Mouse (Mus musculus): ENCODE results near the gene Olfr1034. TPM values are rescaled to one million over a fixed set of nuclear protein-coding genes. Genes with fewer than 3 reads are reported as not detected.
"Not testable (repeated sequence)": the region's sequence is repeated elsewhere in the genome, so short reads cannot be mapped to it uniquely, and the experiment has no call there.

The Olfr1034 gene
- polyA plus RNA-seq (2015; fragmentation: Nextera tagmentation; extraction: Ambion mirVana) = not detected in 2 replicates

GRCm38 (mm10) chr2:86045561-86045960 is at the start of gene Olfr1034:
Gene Olfr1034, plus strand, starts transcription at chr2:86045861.
- Histone ChIP-seq H3K9ac (ENCODE audit: low read depth, low read length) (no peak within 1 kb of the TSS), H3K36me3 (ENCODE audit: control insufficient read depth, insufficient read depth, low read length) (no peaks in the 10 kb centered on the region), H3K4me2 (ENCODE audit: low read length) (no peak within 1 kb of the TSS), H3K9me3 (ENCODE audit: control insufficient read depth, low read length) (no peaks in the 10 kb centered on the region), H3K27ac (ENCODE audit: low read depth, low read length) (no peak within 1 kb of the TSS), H3K27me3 (replicated peaks; ENCODE audit: control insufficient read depth, insufficient read depth, low read length) (no peaks in the 10 kb centered on the region), H3K4me3 (ENCODE audit: low read length) (no peak within 1 kb of the TSS), H3K4me1 (ENCODE audit: control insufficient read depth, insufficient read depth, low read depth, low read length) (no peaks in the 10 kb centered on the region)
- no peak for ATAC-seq

- no peaks in the 10 kb centered on the region for H3K27me3 ChIP-seq (replicated peaks; ENCODE audit: control insufficient read depth, insufficient read depth, low read length)
- no peak within 1 kb of the TSS for H3K4me2 ChIP-seq (ENCODE audit: low read length)
- no peak within 1 kb of the TSS for H3K27ac ChIP-seq (ENCODE audit: low read depth, low read length)
- WGBS = 88% methylated on average over 7 of the region's 7 CpGs
- no peak within 1 kb of the TSS for H3K4me3 ChIP-seq (ENCODE audit: low read length)
- no peak for ATAC-seq
- H3K9me3 ChIP-seq (ENCODE audit: control insufficient read depth, low read length) = no peaks in the 10 kb centered on the region
- H3K9ac ChIP-seq (ENCODE audit: low read depth, low read length) = no peak within 1 kb of the TSS
- H3K4me1 ChIP-seq (ENCODE audit: control insufficient read depth, insufficient read depth, low read depth, low read length) = no peaks in the 10 kb centered on the region
- H3K36me3 ChIP-seq (ENCODE audit: control insufficient read depth, insufficient read depth, low read length) = no peaks in the 10 kb centered on the region
Observed at GRCm38 (mm10) chr2:86005240-86005639, 40.4 kb upstream of the Olfr1034 start, which contains the start of gene Olfr1032. Gene Olfr1032, plus strand, starts transcription at chr2:86005540.

GRCm38 (mm10) chr2:86020406-86020805 is 25.3 kb upstream of the Olfr1034 start, which contains the start of gene Olfr1033:
Gene Olfr1033, plus strand, starts transcription at chr2:86020633.
- Histone ChIP-seq H3K4me3 (ENCODE audit: low read length) (peak within 1 kb of the TSS; percentile 42), H3K9ac (ENCODE audit: low read depth, low read length) (peak within 1 kb of the TSS; percentile 56)
- ATAC-seq = not testable (repeated sequence)

GRCm38 (mm10) chr2:86021518-86021917 is 24.1 kb upstream of the Olfr1034 start:
- H3K4me1 ChIP-seq (ENCODE audit: control insufficient read depth, insufficient read depth, low read depth, low read length); H3K4me2 ChIP-seq (ENCODE audit: low read length); H3K4me3 ChIP-seq (ENCODE audit: low read length); H3K9me3 ChIP-seq (ENCODE audit: control insufficient read depth, low read length); H3K36me3 ChIP-seq (ENCODE audit: control insufficient read depth, insufficient read depth, low read length); ATAC-seq; H3K9ac ChIP-seq (ENCODE audit: low read depth, low read length); H3K27me3 ChIP-seq (replicated peaks; ENCODE audit: control insufficient read depth, insufficient read depth, low read length); H3K27ac ChIP-seq (ENCODE audit: low read depth, low read length): not testable (repeated sequence)
- 58% methylated on average over 3 of the region's 9 CpGs for WGBS

More at GRCm38 (mm10) chr2:86020406-86020805, 25.3 kb upstream of the Olfr1034 start, which contains the start of gene Olfr1033:
- not testable (repeated sequence) for H3K4me1 ChIP-seq (ENCODE audit: control insufficient read depth, insufficient read depth, low read depth, low read length); H3K27ac ChIP-seq (ENCODE audit: low read depth, low read length); H3K9me3 ChIP-seq (ENCODE audit: control insufficient read depth, low read length); H3K36me3 ChIP-seq (ENCODE audit: control insufficient read depth, insufficient read depth, low read length); H3K27me3 ChIP-seq (replicated peaks; ENCODE audit: control insufficient read depth, insufficient read depth, low read length)
- peak within 1 kb of the TSS; percentile 55 for H3K4me2 ChIP-seq (ENCODE audit: low read length)
- 7% methylated on average over 10 of the region's 11 CpGs for WGBS

- not testable (repeated sequence) for H3K4me1 ChIP-seq (ENCODE audit: control insufficient read depth, insufficient read depth, low read depth, low read length); H3K9me3 ChIP-seq (ENCODE audit: control insufficient read depth, low read length); H3K4me3 ChIP-seq (ENCODE audit: low read length); ATAC-seq; H3K4me2 ChIP-seq (ENCODE audit: low read length); H3K27me3 ChIP-seq (replicated peaks; ENCODE audit: control insufficient read depth, insufficient read depth, low read length); H3K27ac ChIP-seq (ENCODE audit: low read depth, low read length); H3K36me3 ChIP-seq (ENCODE audit: control insufficient read depth, insufficient read depth, low read length); H3K9ac ChIP-seq (ENCODE audit: low read depth, low read length)
Observed at GRCm38 (mm10) chr2:86050777-86051176, 5.1 kb downstream of the Olfr1034 start.

- H3K4me3 ChIP-seq (ENCODE audit: low read length); H3K9me3 ChIP-seq (ENCODE audit: control insufficient read depth, low read length); H3K9ac ChIP-seq (ENCODE audit: low read depth, low read length); H3K4me1 ChIP-seq (ENCODE audit: control insufficient read depth, insufficient read depth, low read depth, low read length); H3K4me2 ChIP-seq (ENCODE audit: low read length); H3K27me3 ChIP-seq (replicated peaks; ENCODE audit: control insufficient read depth, insufficient read depth, low read length); H3K36me3 ChIP-seq (ENCODE audit: control insufficient read depth, insufficient read depth, low read length); ATAC-seq; H3K27ac ChIP-seq (ENCODE audit: low read depth, low read length): not testable (repeated sequence)
- 98% methylated on average over 2 of the region's 2 CpGs for WGBS
Observed at GRCm38 (mm10) chr2:86063766-86064165, 18.1 kb downstream of the Olfr1034 start.

GRCm38 (mm10) chr2:86070189-86070588 is 24.5 kb downstream of the Olfr1034 start:
- Histone ChIP-seq H3K27me3 (replicated peaks; ENCODE audit: control insufficient read depth, insufficient read depth, low read length) (no peaks in the 10 kb centered on the region), H3K4me2 (ENCODE audit: low read length) (no peak overlapping the region), H3K9me3 (ENCODE audit: control insufficient read depth, low read length) (no peaks in the 10 kb centered on the region), H3K36me3 (ENCODE audit: control insufficient read depth, insufficient read depth, low read length) (no peaks in the 10 kb centered on the region), H3K27ac (ENCODE audit: low read depth, low read length) (no peak overlapping the region), H3K9ac (ENCODE audit: low read depth, low read length) (no peak overlapping the region), H3K4me1 (ENCODE audit: control insufficient read depth, insufficient read depth, low read depth, low read length) (no peaks in the 10 kb centered on the region), H3K4me3 (ENCODE audit: low read length) (no peak overlapping the region)
- no peak for ATAC-seq
- WGBS = 93% methylated on average over 8 of the region's 8 CpGs

GRCm38 (mm10) chr2:86073692-86074091 is 28.0 kb downstream of the Olfr1034 start, which contains the start of gene Olfr1036:
Gene Olfr1036, plus strand, starts transcription at chr2:86073992.
- H3K4me2 ChIP-seq (ENCODE audit: low read length); H3K9ac ChIP-seq (ENCODE audit: low read depth, low read length); H3K27ac ChIP-seq (ENCODE audit: low read depth, low read length); ATAC-seq; H3K4me1 ChIP-seq (ENCODE audit: control insufficient read depth, insufficient read depth, low read depth, low read length); H3K9me3 ChIP-seq (ENCODE audit: control insufficient read depth, low read length); H3K4me3 ChIP-seq (ENCODE audit: low read length); H3K27me3 ChIP-seq (replicated peaks; ENCODE audit: control insufficient read depth, insufficient read depth, low read length); H3K36me3 ChIP-seq (ENCODE audit: control insufficient read depth, insufficient read depth, low read length): not testable (repeated sequence)

GRCm38 (mm10) chr2:86080478-86080877 is 34.8 kb downstream of the Olfr1034 start:
- ATAC-seq; H3K9me3 ChIP-seq (ENCODE audit: control insufficient read depth, low read length): not testable (repeated sequence)
- 86% methylated on average over 1 of the region's 1 CpGs for WGBS

GRCm38 (mm10) chr2:86087285-86087684 is 41.6 kb downstream of the Olfr1034 start, which contains the start of gene Olfr1037:
Gene Olfr1037, minus strand, starts transcription at chr2:86087385.
- no peak for ATAC-seq
- Histone ChIP-seq H3K4me3 (ENCODE audit: low read length) (no peak within 1 kb of the TSS), H3K9me3 (ENCODE audit: control insufficient read depth, low read length) (no peaks in the 10 kb centered on the region), H3K9ac (ENCODE audit: low read depth, low read length) (no peak within 1 kb of the TSS), H3K27me3 (replicated peaks; ENCODE audit: control insufficient read depth, insufficient read depth, low read length) (no peaks in the 10 kb centered on the region), H3K4me2 (ENCODE audit: low read length) (no peak within 1 kb of the TSS), H3K36me3 (ENCODE audit: control insufficient read depth, insufficient read depth, low read length) (no peaks in the 10 kb centered on the region), H3K27ac (ENCODE audit: low read depth, low read length) (no peak within 1 kb of the TSS), H3K4me1 (ENCODE audit: control insufficient read depth, insufficient read depth, low read depth, low read length) (no peaks in the 10 kb centered on the region)
- WGBS = 92% methylated on average over 2 of the region's 2 CpGs

More at GRCm38 (mm10) chr2:86080478-86080877, 34.8 kb downstream of the Olfr1034 start:
- not testable (repeated sequence) for H3K27ac ChIP-seq (ENCODE audit: low read depth, low read length); H3K27me3 ChIP-seq (replicated peaks; ENCODE audit: control insufficient read depth, insufficient read depth, low read length); H3K4me3 ChIP-seq (ENCODE audit: low read length); H3K4me1 ChIP-seq (ENCODE audit: control insufficient read depth, insufficient read depth, low read depth, low read length); H3K4me2 ChIP-seq (ENCODE audit: low read length); H3K36me3 ChIP-seq (ENCODE audit: control insufficient read depth, insufficient read depth, low read length); H3K9ac ChIP-seq (ENCODE audit: low read depth, low read length)

All from hindbrain, embryonic 16.5 days (tissue).